Mouse (Mus musculus) ES-E14 (cell line): ENCODE measurements around the gene Gls2.

ENCODE experiments used
- CHD2 ChIP-seq: IDR thresholded peaks from 2 replicates; pipeline ENCODE4 v1.6.1; 2014; ENCODE audit warnings: mild to moderate bottlenecking, low read depth, low read length, inconsistent platforms
- HCFC1 ChIP-seq: IDR thresholded peaks from 2 replicates; pipeline ENCODE4 v1.6.1; 2012; ENCODE audit warnings: low read length, inconsistent platforms, borderline replicate concordance; ENCODE audit not compliant: insufficient read depth
- MAFK ChIP-seq: IDR thresholded peaks from 2 replicates; pipeline ENCODE4 v1.6.1; 2014; ENCODE audit warnings: mild to moderate bottlenecking, low read depth, low read length, inconsistent platforms; ENCODE audit not compliant: insufficient read depth
- ZC3H11A ChIP-seq: IDR thresholded peaks from 2 replicates; pipeline ENCODE4 v1.6.1; 2012; ENCODE audit warnings: low read depth, mild to moderate bottlenecking, inconsistent platforms, low read length, borderline replicate concordance
- ZNF384 ChIP-seq: IDR thresholded peaks from 2 replicates; pipeline ENCODE4 v1.6.1; 2012; ENCODE audit warnings: low read depth, low read length, inconsistent platforms

GRCm38 (mm10) chr10:128185959-128186358, 8.3 kb upstream of the Gls2 start:
- TF ChIP-seq ZC3H11A, result peak; percentile 63; the same call in 1 of the 2 replicates
- peak; percentile 8; the same call in 1 of the 2 replicates for TF ChIP-seq MAFK
- no peak for TF ChIP-seq CHD2
- TF ChIP-seq ZNF384, result no peak
- TF ChIP-seq HCFC1, result peak; percentile 21; the same call in 1 of the 2 replicates
